Mouse (Mus musculus): ENCODE measurements around the gene Smpx. TPM values are rescaled to one million over a fixed set of nuclear protein-coding genes. Genes with fewer than 3 reads are reported as not detected.

Smpx gene
- polyA plus RNA-seq, 1 experiment, result 6.2 TPM

GRCm38 (mm10) chrX:157732346-157732745, 33.6 kb downstream of the Smpx start:
- no peak overlapping the region for H3K27ac ChIP-seq (ENCODE audit: control insufficient read depth, insufficient read depth, low read length)
- no peaks in the 10 kb centered on the region for H3K27me3 ChIP-seq (ENCODE audit: control insufficient read depth, insufficient read depth, low read length)
- H3K4me1 ChIP-seq (replicated peaks; ENCODE audit: control insufficient read depth, insufficient read depth, low read length), result no peaks in the 10 kb centered on the region
- no peak for DNase-seq
- whole genome bisulfite sequencing, result 25% methylated on average over 3 of the region's 3 CpGs
- H3K36me3 ChIP-seq (ENCODE audit: control insufficient read depth, insufficient read depth, low read length), result no peaks in the 10 kb centered on the region
- H3K4me3 ChIP-seq (ENCODE audit: control insufficient read depth, insufficient read depth, low read length), result no peak overlapping the region
- TF ChIP-seq CTCF (IDR thresholded peaks at IDR 0.05; ENCODE audit: borderline replicate concordance, control insufficient read depth, extremely low read depth, insufficient read depth, low read length, poor library complexity) (no peak), POLR2A (IDR thresholded peaks at IDR 0.05; ENCODE audit: control insufficient read depth, extremely low read depth, insufficient read depth, low read length, poor library complexity) (no peak)

GRCm38 (mm10) chrX:157733836-157734235, 35.1 kb downstream of the Smpx start:
- TF ChIP-seq CTCF (IDR thresholded peaks at IDR 0.05; ENCODE audit: borderline replicate concordance, control insufficient read depth, extremely low read depth, insufficient read depth, low read length, poor library complexity) (no peak), POLR2A (IDR thresholded peaks at IDR 0.05; ENCODE audit: control insufficient read depth, extremely low read depth, insufficient read depth, low read length, poor library complexity) (no peak)
- Histone ChIP-seq H3K27ac (ENCODE audit: control insufficient read depth, insufficient read depth, low read length) (no peak overlapping the region), H3K4me1 (replicated peaks; ENCODE audit: control insufficient read depth, insufficient read depth, low read length) (no peaks in the 10 kb centered on the region), H3K27me3 (ENCODE audit: control insufficient read depth, insufficient read depth, low read length) (no peaks in the 10 kb centered on the region), H3K4me3 (ENCODE audit: control insufficient read depth, insufficient read depth, low read length) (no peak overlapping the region), H3K36me3 (ENCODE audit: control insufficient read depth, insufficient read depth, low read length) (no peaks in the 10 kb centered on the region)
- WGBS, result 66% methylated on average over 2 of the region's 2 CpGs
- DNase-seq, result no peak

GRCm38 (mm10) chrX:157734341-157734740, 35.6 kb downstream of the Smpx start:
- H3K4me3 ChIP-seq (ENCODE audit: control insufficient read depth, insufficient read depth, low read length), result no peak overlapping the region
- no peak for TF ChIP-seq CTCF (IDR thresholded peaks at IDR 0.05; ENCODE audit: borderline replicate concordance, control insufficient read depth, extremely low read depth, insufficient read depth, low read length, poor library complexity)
- no peak for TF ChIP-seq POLR2A (IDR thresholded peaks at IDR 0.05; ENCODE audit: control insufficient read depth, extremely low read depth, insufficient read depth, low read length, poor library complexity)
- no peak overlapping the region for H3K27ac ChIP-seq (ENCODE audit: control insufficient read depth, insufficient read depth, low read length)
- H3K4me1 ChIP-seq (replicated peaks; ENCODE audit: control insufficient read depth, insufficient read depth, low read length), result no peaks in the 10 kb centered on the region
- WGBS, result 83% methylated on average over 1 of the region's 1 CpGs
- no peaks in the 10 kb centered on the region for H3K27me3 ChIP-seq (ENCODE audit: control insufficient read depth, insufficient read depth, low read length)
- no peak for DNase-seq
- no peaks in the 10 kb centered on the region for H3K36me3 ChIP-seq (ENCODE audit: control insufficient read depth, insufficient read depth, low read length)

- Histone ChIP-seq H3K36me3 (ENCODE audit: control insufficient read depth, insufficient read depth, low read length) (no peaks in the 10 kb centered on the region), H3K4me3 (ENCODE audit: control insufficient read depth, insufficient read depth, low read length) (no peak overlapping the region), H3K27me3 (ENCODE audit: control insufficient read depth, insufficient read depth, low read length) (no peaks in the 10 kb centered on the region), H3K4me1 (replicated peaks; ENCODE audit: control insufficient read depth, insufficient read depth, low read length) (no peaks in the 10 kb centered on the region), H3K27ac (ENCODE audit: control insufficient read depth, insufficient read depth, low read length) (no peak overlapping the region)
- 93% methylated on average over 10 of the region's 10 CpGs for WGBS
- TF ChIP-seq CTCF (IDR thresholded peaks at IDR 0.05; ENCODE audit: borderline replicate concordance, control insufficient read depth, extremely low read depth, insufficient read depth, low read length, poor library complexity) (no peak), POLR2A (IDR thresholded peaks at IDR 0.05; ENCODE audit: control insufficient read depth, extremely low read depth, insufficient read depth, low read length, poor library complexity) (no peak)
- no peak for DNase-seq
These were observed 49.3 kb downstream of the Smpx start for GRCm38 (mm10) chrX:157747815-157748544.

GRCm38 (mm10) chrX:157754559-157754958, 55.8 kb downstream of the Smpx start:
- TF ChIP-seq POLR2A (IDR thresholded peaks at IDR 0.05; ENCODE audit: control insufficient read depth, extremely low read depth, insufficient read depth, low read length, poor library complexity), result no peak
- TF ChIP-seq CTCF (IDR thresholded peaks at IDR 0.05; ENCODE audit: borderline replicate concordance, control insufficient read depth, extremely low read depth, insufficient read depth, low read length, poor library complexity), result no peak
- H3K4me3 ChIP-seq (ENCODE audit: control insufficient read depth, insufficient read depth, low read length), result no peak overlapping the region
- no peaks in the 10 kb centered on the region for H3K4me1 ChIP-seq (replicated peaks; ENCODE audit: control insufficient read depth, insufficient read depth, low read length)
- no peak overlapping the region for H3K27ac ChIP-seq (ENCODE audit: control insufficient read depth, insufficient read depth, low read length)
- WGBS, result 87% methylated on average over 4 of the region's 4 CpGs
- no peaks in the 10 kb centered on the region for H3K27me3 ChIP-seq (ENCODE audit: control insufficient read depth, insufficient read depth, low read length)
- no peak for DNase-seq
- H3K36me3 ChIP-seq (ENCODE audit: control insufficient read depth, insufficient read depth, low read length), result no peaks in the 10 kb centered on the region

- no peaks in the 10 kb centered on the region for H3K27me3 ChIP-seq (ENCODE audit: control insufficient read depth, insufficient read depth, low read length)
- 81% methylated on average over 3 of the region's 3 CpGs for WGBS
- no peak for DNase-seq
- H3K36me3 ChIP-seq (ENCODE audit: control insufficient read depth, insufficient read depth, low read length), result no peaks in the 10 kb centered on the region
- no peak for TF ChIP-seq CTCF (IDR thresholded peaks at IDR 0.05; ENCODE audit: borderline replicate concordance, control insufficient read depth, extremely low read depth, insufficient read depth, low read length, poor library complexity)
- no peak for TF ChIP-seq POLR2A (IDR thresholded peaks at IDR 0.05; ENCODE audit: control insufficient read depth, extremely low read depth, insufficient read depth, low read length, poor library complexity)
- H3K4me1 ChIP-seq (replicated peaks; ENCODE audit: control insufficient read depth, insufficient read depth, low read length), result no peaks in the 10 kb centered on the region
- no peak overlapping the region for H3K4me3 ChIP-seq (ENCODE audit: control insufficient read depth, insufficient read depth, low read length)
- no peak overlapping the region for H3K27ac ChIP-seq (ENCODE audit: control insufficient read depth, insufficient read depth, low read length)
These were observed 63.8 kb downstream of the Smpx start for GRCm38 (mm10) chrX:157762542-157762941.

Measured in thymus, adult 2 months (tissue).